Mouse (Mus musculus): ENCODE data around the gene Cnksr2.

GRCm38 (mm10) chrX:157818921-157819260 lies 224.2 kb downstream of the Cnksr2 start:
- TF ChIP-seq CTCF (IDR thresholded peaks at IDR 0.05; ENCODE audit: insufficient read depth, low read depth, low read length) (no peak), POLR2A (IDR thresholded peaks at IDR 0.05; ENCODE audit: insufficient read depth, low read depth, low read length) (no peak)

Measured in olfactory bulb, adult 2 months (tissue).